Mouse (Mus musculus): ENCODE measurements at regions not wholly inside any gene's neighbourhood (a gene's known extent, or its start where the extent isn't known, plus 50 kb on each side); places are given as distances from the start of the nearest gene placed in this dataset.

DNA sequence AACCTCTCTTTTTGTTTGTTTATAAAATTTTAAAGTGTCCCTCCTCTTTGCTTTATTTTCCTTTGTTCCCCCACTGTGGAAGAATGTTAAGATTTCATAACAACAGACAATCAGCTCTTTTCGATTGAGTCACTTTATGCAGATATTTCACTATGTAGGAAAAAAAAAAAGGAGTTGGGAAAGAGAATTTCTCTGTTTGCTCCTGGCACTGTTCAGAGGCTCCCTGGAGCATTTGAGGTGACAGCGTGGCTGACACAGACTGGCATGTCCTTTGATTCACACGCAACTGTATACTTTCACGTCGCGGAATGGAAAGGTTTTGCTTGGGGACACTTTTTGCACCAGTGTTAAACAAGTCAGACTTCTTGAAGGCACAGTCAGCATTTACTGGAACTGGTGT is 572.9 kb downstream of the Synb start:
- TF ChIP-seq CTCF (IDR thresholded peaks at IDR 0.05; ENCODE audit: low read depth), result no peak
- TF ChIP-seq EP300 (IDR thresholded peaks at IDR 0.05; ENCODE audit: low read depth), result no peak
